7 mouse cellular contexts compared by ENCODE assay signal in genomic region chr17:80206301-80206670, GRCm38 (mm10). TPM values are rescaled to one million over a fixed set of nuclear protein-coding genes. Genes with fewer than 3 reads are reported as not detected.
DNase-seq lines count a peak whose midpoint lies in the region; ATAC-seq and TF ChIP-seq lines count a peak whose summit lies in the region.

No protein-coding gene starts in this region.

- H3K27ac ChIP-seq in cortical plate, adult 2 months (ENCODE audit: insufficient read depth, low read length) = peak overlapping the region; percentile 74
- H3K27ac ChIP-seq in hindbrain, embryonic 14.5 days = peak overlapping the region; percentile 100
- H3K27ac ChIP-seq in macrophage = peak overlapping the region; percentile 59

- no peak for TF ChIP-seq CTCF in lung, adult 2 months (IDR thresholded peaks at IDR 0.05; ENCODE audit: insufficient read depth, low read length)
- TF ChIP-seq CTCF in cortical plate, adult 2 months (IDR thresholded peaks at IDR 0.05; ENCODE audit: extremely low read depth, insufficient read depth, low read length) = no peak

- under 1% methylated on average over 36 of the region's 36 CpGs for WGBS in lung, adult 2 months
- WGBS in hindbrain, embryonic 14.5 days = under 1% methylated on average over 36 of the region's 36 CpGs
- under 1% methylated on average over 33 of the region's 36 CpGs for WGBS in macrophage (ENCODE audit: missing documents)

- DNase-seq in lung, adult 2 months = no peak
- no peak for DNase-seq in lung, postnatal 14 days
- DNase-seq in hindbrain, embryonic 14.5 days (ENCODE audit: low spot score) = peak; percentile 48
- DNase-seq in thymus, postnatal 0 days (ENCODE audit: low spot score) = peak; percentile 45

- H3K4me2 ChIP-seq in hindbrain, embryonic 14.5 days (replicated peaks) = peak overlapping the region; percentile 98

- H3K36me3 ChIP-seq in hindbrain, embryonic 14.5 days (replicated peaks; ENCODE audit: control insufficient read depth, insufficient read depth) = peaks cover 40% of the 10 kb centered on the region
- H3K36me3 ChIP-seq in macrophage (ENCODE audit: inconsistent target) = peaks cover 35% of the 10 kb centered on the region

- peak overlapping the region; percentile 99 for H3K9ac ChIP-seq in hindbrain, embryonic 14.5 days

- H3K4me3 ChIP-seq in lung, adult 2 months (replicated peaks; ENCODE audit: extremely low read depth, low read depth, low read length) = peak overlapping the region; percentile 98
- H3K4me3 ChIP-seq in cortical plate, adult 2 months (ENCODE audit: insufficient read depth, low read length) = peak overlapping the region; percentile 63
- peak overlapping the region; percentile 91 for H3K4me3 ChIP-seq in hindbrain, embryonic 14.5 days (replicated peaks; ENCODE audit: low read length)
- H3K4me3 ChIP-seq in macrophage (ENCODE audit: inconsistent target) = peak overlapping the region; percentile 77

- ATAC-seq in activated CD4-positive, CD25-positive, alpha-beta regulatory T cell, adult 4 months = peak; percentile 6
- peak; percentile 68 for ATAC-seq in hindbrain, embryonic 14.5 days (ENCODE audit: low FRiP score)

- peaks cover 49% of the 10 kb centered on the region for H3K79me2 ChIP-seq in macrophage (ENCODE audit: inconsistent target)

- H3K4me1 ChIP-seq in lung, adult 2 months (ENCODE audit: control insufficient read depth, insufficient read depth, low read length) = peaks cover 9% of the 10 kb centered on the region
- peaks cover 1% of the 10 kb centered on the region; the same call in 1 of the 2 replicates for H3K4me1 ChIP-seq in cortical plate, adult 2 months (ENCODE audit: control insufficient read depth, insufficient read depth, low read length)
- peaks cover 16% of the 10 kb centered on the region for H3K4me1 ChIP-seq in hindbrain, embryonic 14.5 days (replicated peaks; ENCODE audit: control insufficient read depth, insufficient read depth, low read length)

- no peaks in the 10 kb centered on the region for H3K27me3 ChIP-seq in hindbrain, embryonic 14.5 days (ENCODE audit: control insufficient read depth, insufficient read depth, low read length)

- no peaks in the 10 kb centered on the region for H3K9me3 ChIP-seq in hindbrain, embryonic 14.5 days (ENCODE audit: control insufficient read depth, low read length)

- TF ChIP-seq POLR2A in lung, adult 2 months (IDR thresholded peaks at IDR 0.05; ENCODE audit: borderline replicate concordance, extremely low read depth, low read depth, low read length) = no peak
- TF ChIP-seq POLR2A in cortical plate, adult 2 months (IDR thresholded peaks at IDR 0.05; ENCODE audit: extremely low read depth, insufficient read depth, low read length) = no peak

RNA-seq across cellular contexts. Expression of gene Srsf7, which starts 0.8 kb away (rescaled TPM):
- 31.5 and 46.7 TPM in 2 replicates for polyA plus RNA-seq in lung, adult 2 months (2012; rRNA removed)
- 100 to 1,000 TPM; 467 to 529 TPM for polyA plus RNA-seq in activated CD4-positive, CD25-positive, alpha-beta regulatory T cell, adult 4 months (2017; shearing (Covaris generic))
- polyA plus RNA-seq in cortical plate, adult 2 months (2012; rRNA removed) = 136 and 137 TPM in 2 replicates
- polyA plus RNA-seq in hindbrain, embryonic 14.5 days (2014; fragmentation: Nextera tagmentation; extraction: Ambion mirVana) = 389 and 452 TPM in 2 replicates
- 100 to 1,000 TPM in 25 of 26 experiments, 10 to 100 TPM in 1; 85.5 to 244 (median 168) TPM for total RNA-seq in macrophage (2018; cell fraction: chromatin; rRNA removed)
- 10 to 100 TPM; 42.1 to 61.8 (median 55.0) TPM for total RNA-seq in macrophage (2018; cell fraction: cytosol; rRNA removed)
- 100 to 1,000 TPM in 15 of 26 experiments, 10 to 100 TPM in 11; 67.7 to 218 (median 114) TPM for total RNA-seq in macrophage (2018; cell fraction: nucleus; rRNA removed)
- polyA plus RNA-seq in macrophage (2018) = 52.8 to 163 TPM (median 66.6 TPM) in 3 replicates
- polyA plus RNA-seq in thymus, postnatal 0 days (2015; fragmentation: Nextera tagmentation; extraction: Ambion mirVana) = 705 and 759 TPM in 2 replicates

RNA-seq across cellular contexts. Expression of gene Ttc39d, which starts 1.0 kb away (rescaled TPM):
- 0.06 TPM in 1 of 2 replicates, not detected in the other for polyA plus RNA-seq in lung, adult 2 months (2012; rRNA removed)
- not detected for polyA plus RNA-seq in activated CD4-positive, CD25-positive, alpha-beta regulatory T cell, adult 4 months (2017; shearing (Covaris generic))
- polyA plus RNA-seq in cortical plate, adult 2 months (2012; rRNA removed) = 0.08 and 0.11 TPM in 2 replicates
- 0.15 and 0.26 TPM in 2 replicates for polyA plus RNA-seq in hindbrain, embryonic 14.5 days (2014; fragmentation: Nextera tagmentation; extraction: Ambion mirVana)
- not detected for total RNA-seq in macrophage (2018; cell fraction: chromatin; rRNA removed)
- under 1 TPM in 1 of 26 experiments, not detected in 25; 0.05 TPM for total RNA-seq in macrophage (2018; cell fraction: cytosol; rRNA removed)
- total RNA-seq in macrophage (2018; cell fraction: nucleus; rRNA removed) = under 1 TPM in 1 of 26 experiments, not detected in 25; 0.21 TPM
- polyA plus RNA-seq in macrophage (2018) = not detected in 3 replicates
- 0.07 and 0.12 TPM in 2 replicates for polyA plus RNA-seq in thymus, postnatal 0 days (2015; fragmentation: Nextera tagmentation; extraction: Ambion mirVana)

RNA-seq across cellular contexts. Expression of gene Gemin6, which starts 18.0 kb away (rescaled TPM):
- 0.79 and 1.6 TPM in 2 replicates for polyA plus RNA-seq in lung, adult 2 months (2012; rRNA removed)
- 10 to 100 TPM; 14.7 to 14.9 TPM for polyA plus RNA-seq in activated CD4-positive, CD25-positive, alpha-beta regulatory T cell, adult 4 months (2017; shearing (Covaris generic))
- 7.6 and 8.0 TPM in 2 replicates for polyA plus RNA-seq in cortical plate, adult 2 months (2012; rRNA removed)
- 19.4 and 20.9 TPM in 2 replicates for polyA plus RNA-seq in hindbrain, embryonic 14.5 days (2014; fragmentation: Nextera tagmentation; extraction: Ambion mirVana)
- total RNA-seq in macrophage (2018; cell fraction: chromatin; rRNA removed) = 1 to 10 TPM in 7 of 26 experiments, under 1 TPM in 5, not detected in 14; 0.68 to 3.5 (median 1.4) TPM
- 1 to 10 TPM; 1.8 to 7.3 (median 4.2) TPM for total RNA-seq in macrophage (2018; cell fraction: cytosol; rRNA removed)
- total RNA-seq in macrophage (2018; cell fraction: nucleus; rRNA removed) = 1 to 10 TPM in 15 of 26 experiments, under 1 TPM in 5, not detected in 6; 0.50 to 4.6 (median 1.6) TPM
- polyA plus RNA-seq in macrophage (2018) = 4.2 to 14.9 TPM (median 4.6 TPM) in 3 replicates
- polyA plus RNA-seq in thymus, postnatal 0 days (2015; fragmentation: Nextera tagmentation; extraction: Ambion mirVana) = 41.4 and 50.8 TPM in 2 replicates

Comparison
In these comparisons a context has a peak if more than half of its experiments do, and no peak if none do; other contexts are left out.
1. DNase-seq: peak in hindbrain, embryonic 14.5 days (single experiment) and thymus, postnatal 0 days (single experiment); none in lung, adult 2 months (single experiment) and lung, postnatal 14 days (single experiment).
2. Peak in every context shown above with its lines, with median percentiles within 50 percentile points of each other: H3K4me3 ChIP-seq and H3K27ac ChIP-seq.